Mouse (Mus musculus): ENCODE measurements at regions not wholly inside any gene's neighbourhood (a gene's known extent, or its start where the extent isn't known, plus 50 kb on each side); places are given as distances from the start of the nearest gene placed in this dataset.

DNA sequence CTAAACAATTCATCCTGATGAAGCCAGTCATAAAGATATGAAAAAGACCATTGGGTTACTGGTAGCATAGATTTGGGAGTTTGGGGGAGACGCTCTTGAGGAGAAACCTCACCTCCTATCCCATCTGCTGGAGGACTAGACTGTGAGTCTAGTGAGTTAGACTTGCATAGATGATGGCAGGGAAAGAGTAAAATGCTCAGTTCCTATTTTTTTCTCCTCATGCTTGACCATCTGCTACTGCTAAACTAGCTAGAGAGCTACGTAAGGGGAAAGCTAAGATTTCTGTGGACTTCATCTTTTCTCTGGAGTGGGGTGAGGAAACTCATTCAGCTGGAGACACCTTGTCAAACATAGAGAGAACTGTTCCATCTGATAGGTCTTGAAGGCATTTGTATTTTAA, 118.4 kb upstream of the Gnao1 start:
- Histone ChIP-seq H3K9me3 (replicated peaks; ENCODE audit: control insufficient read depth, low read length) (no peaks in the 10 kb centered on the region), H3K9ac (replicated peaks; ENCODE audit: low read depth, low read length) (no peak overlapping the region), H3K4me2 (ENCODE audit: low read depth, low read length) (no peak overlapping the region), H3K36me3 (replicated peaks; ENCODE audit: control insufficient read depth, insufficient read depth, low read length) (no peaks in the 10 kb centered on the region), H3K27me3 (ENCODE audit: control insufficient read depth, insufficient read depth, low read length) (no peaks in the 10 kb centered on the region), H3K27ac (ENCODE audit: low read depth) (no peak overlapping the region), H3K4me3 (ENCODE audit: low read depth, low read length) (no peak overlapping the region), H3K4me1 (ENCODE audit: control insufficient read depth, insufficient read depth) (no peaks in the 10 kb centered on the region)
- WGBS, result 92% methylated on average over 2 of the region's 2 CpGs
- DNase-seq (ENCODE audit: low spot score) (no peak), ATAC-seq (ENCODE audit: insufficient read depth, low read depth) (no peak)
- TF ChIP-seq EP300 (IDR thresholded peaks at IDR 0.05; ENCODE audit: low read depth) (no peak), CTCF (IDR thresholded peaks at IDR 0.05; ENCODE audit: low read depth) (no peak)

DNA sequence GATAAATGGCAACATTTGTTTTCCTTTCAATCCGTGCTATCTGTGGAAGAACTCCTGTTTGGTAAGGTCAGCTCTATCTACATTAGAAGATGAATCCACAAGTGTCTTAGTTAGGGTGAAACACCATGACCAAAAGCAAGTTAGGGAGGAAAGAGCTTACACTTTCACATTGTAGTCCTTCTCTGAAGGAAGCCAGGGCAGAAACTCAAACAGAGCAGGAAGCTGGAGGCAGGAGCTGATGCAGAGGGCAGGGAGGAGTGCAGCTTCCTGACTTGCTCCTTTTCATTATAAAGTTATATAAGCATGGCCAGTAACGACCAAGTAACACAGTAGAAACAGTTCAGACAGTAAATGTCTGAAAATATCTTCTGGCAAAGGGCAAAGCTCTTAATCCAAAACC, 117.9 kb upstream of the Gnao1 start:
- WGBS, result 58% methylated on average over 2 of the region's 2 CpGs
- H3K4me1 ChIP-seq (ENCODE audit: control insufficient read depth, insufficient read depth), result no peaks in the 10 kb centered on the region
- no peak for ATAC-seq (ENCODE audit: insufficient read depth, low read depth)

DNA sequence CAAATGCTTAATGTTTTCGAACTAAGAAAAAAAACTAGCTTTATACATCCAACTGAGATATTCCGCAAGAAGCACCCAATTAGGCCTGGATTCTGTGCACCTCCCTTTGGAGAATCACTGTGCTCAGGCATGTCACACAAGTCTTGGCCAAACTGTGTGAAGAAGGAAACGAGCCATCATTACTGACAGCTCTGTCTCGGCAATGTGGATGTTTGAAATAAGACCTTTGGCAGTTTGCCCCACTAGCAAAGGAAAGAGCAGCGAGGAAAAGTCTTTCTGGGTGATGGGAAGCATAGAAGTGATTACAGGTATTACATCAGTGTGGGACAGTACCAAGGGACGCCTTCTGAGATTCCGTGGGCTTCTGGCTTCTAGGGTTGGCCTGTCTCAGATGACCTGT, 112.6 kb upstream of the Gnao1 start:
- Histone ChIP-seq H3K36me3 (replicated peaks; ENCODE audit: control insufficient read depth, insufficient read depth, low read length) (no peaks in the 10 kb centered on the region), H3K27me3 (ENCODE audit: control insufficient read depth, insufficient read depth, low read length) (no peaks in the 10 kb centered on the region), H3K4me3 (ENCODE audit: low read depth, low read length) (no peak overlapping the region), H3K9me3 (replicated peaks; ENCODE audit: control insufficient read depth, low read length) (no peaks in the 10 kb centered on the region), H3K9ac (replicated peaks; ENCODE audit: low read depth, low read length) (no peak overlapping the region), H3K27ac (ENCODE audit: low read depth) (no peak overlapping the region), H3K4me2 (ENCODE audit: low read depth, low read length) (no peak overlapping the region), H3K4me1 (ENCODE audit: control insufficient read depth, insufficient read depth) (no peaks in the 10 kb centered on the region)
- WGBS, result 34% methylated on average over 7 of the region's 7 CpGs
- TF ChIP-seq CTCF (IDR thresholded peaks at IDR 0.05; ENCODE audit: low read depth) (no peak), EP300 (IDR thresholded peaks at IDR 0.05; ENCODE audit: low read depth) (no peak)
- DNase-seq (ENCODE audit: low spot score), result no peak
- ATAC-seq (ENCODE audit: insufficient read depth, low read depth), result no peak

More for the DNA sequence above, 117.9 kb upstream of the Gnao1 start:
- Histone ChIP-seq H3K4me3 (ENCODE audit: low read depth, low read length) (no peak overlapping the region), H3K27me3 (ENCODE audit: control insufficient read depth, insufficient read depth, low read length) (no peaks in the 10 kb centered on the region), H3K4me2 (ENCODE audit: low read depth, low read length) (no peak overlapping the region), H3K36me3 (replicated peaks; ENCODE audit: control insufficient read depth, insufficient read depth, low read length) (no peaks in the 10 kb centered on the region), H3K9ac (replicated peaks; ENCODE audit: low read depth, low read length) (no peak overlapping the region), H3K27ac (ENCODE audit: low read depth) (no peak overlapping the region), H3K9me3 (replicated peaks; ENCODE audit: control insufficient read depth, low read length) (no peaks in the 10 kb centered on the region)
- TF ChIP-seq CTCF (IDR thresholded peaks at IDR 0.05; ENCODE audit: low read depth) (no peak), EP300 (IDR thresholded peaks at IDR 0.05; ENCODE audit: low read depth) (no peak)
- no peak for DNase-seq (ENCODE audit: low spot score)

DNA sequence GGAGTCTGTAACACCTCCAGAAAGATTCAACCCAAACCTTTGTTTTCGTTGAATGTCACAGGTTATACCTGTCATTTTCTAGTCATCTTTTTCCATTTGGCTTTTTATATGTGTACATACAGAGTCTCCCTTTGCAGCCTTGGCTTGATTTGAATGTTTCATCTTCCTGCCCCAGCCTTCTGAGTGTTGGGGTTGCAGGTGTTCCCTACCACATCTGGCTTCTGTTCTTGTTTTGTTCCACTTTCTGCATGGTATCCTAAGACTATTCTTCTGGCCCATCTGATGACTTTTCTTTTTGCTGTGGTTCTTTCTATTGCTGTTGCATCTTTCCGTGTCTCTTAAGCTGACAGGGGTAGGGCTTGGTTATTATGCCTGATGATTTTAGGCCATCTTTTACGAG, 111.3 kb upstream of the Gnao1 start:
- Histone ChIP-seq H3K27ac (ENCODE audit: low read depth) (no peak overlapping the region), H3K4me2 (ENCODE audit: low read depth, low read length) (no peak overlapping the region), H3K9ac (replicated peaks; ENCODE audit: low read depth, low read length) (no peak overlapping the region), H3K9me3 (replicated peaks; ENCODE audit: control insufficient read depth, low read length) (no peaks in the 10 kb centered on the region), H3K4me1 (ENCODE audit: control insufficient read depth, insufficient read depth) (no peaks in the 10 kb centered on the region), H3K4me3 (ENCODE audit: low read depth, low read length) (no peak overlapping the region), H3K27me3 (ENCODE audit: control insufficient read depth, insufficient read depth, low read length) (no peaks in the 10 kb centered on the region), H3K36me3 (replicated peaks; ENCODE audit: control insufficient read depth, insufficient read depth, low read length) (no peaks in the 10 kb centered on the region)
- no peak for DNase-seq (ENCODE audit: low spot score)
- WGBS, result 88% methylated on average over 3 of the region's 3 CpGs
- ATAC-seq (ENCODE audit: insufficient read depth, low read depth), result no peak
- TF ChIP-seq EP300 (IDR thresholded peaks at IDR 0.05; ENCODE audit: low read depth) (no peak), CTCF (IDR thresholded peaks at IDR 0.05; ENCODE audit: low read depth) (no peak)

DNA sequence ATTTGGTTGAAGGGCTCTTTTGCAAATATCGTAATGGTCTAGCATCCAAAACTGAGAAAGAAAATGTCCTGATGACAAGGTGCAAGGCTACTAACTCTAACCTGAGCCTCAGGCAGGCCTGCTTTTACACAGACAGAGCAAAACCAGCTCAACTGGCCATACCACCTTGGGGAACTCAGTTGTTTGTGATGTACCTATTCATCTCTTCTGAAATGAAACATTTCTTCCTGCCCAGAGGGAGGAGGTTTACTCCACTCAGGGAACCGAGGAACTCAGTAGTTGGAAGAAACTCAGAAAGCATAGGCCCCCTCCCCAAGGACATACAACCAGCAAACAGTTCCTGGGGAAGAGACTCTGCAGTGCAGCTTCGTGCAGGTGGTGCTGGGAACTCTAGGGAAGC, 108.4 kb upstream of the Gnao1 start:
- Histone ChIP-seq H3K27ac (ENCODE audit: low read depth) (no peak overlapping the region), H3K36me3 (replicated peaks; ENCODE audit: control insufficient read depth, insufficient read depth, low read length) (no peaks in the 10 kb centered on the region), H3K4me1 (ENCODE audit: control insufficient read depth, insufficient read depth) (no peaks in the 10 kb centered on the region), H3K27me3 (ENCODE audit: control insufficient read depth, insufficient read depth, low read length) (no peaks in the 10 kb centered on the region), H3K9ac (replicated peaks; ENCODE audit: low read depth, low read length) (no peak overlapping the region), H3K4me3 (ENCODE audit: low read depth, low read length) (no peak overlapping the region), H3K9me3 (replicated peaks; ENCODE audit: control insufficient read depth, low read length) (no peaks in the 10 kb centered on the region), H3K4me2 (ENCODE audit: low read depth, low read length) (no peak overlapping the region)
- TF ChIP-seq EP300 (IDR thresholded peaks at IDR 0.05; ENCODE audit: low read depth) (no peak), CTCF (IDR thresholded peaks at IDR 0.05; ENCODE audit: low read depth) (no peak)
- DNase-seq (ENCODE audit: low spot score) (no peak), ATAC-seq (ENCODE audit: insufficient read depth, low read depth) (no peak)
- 71% methylated on average over 3 of the region's 3 CpGs for WGBS

DNA sequence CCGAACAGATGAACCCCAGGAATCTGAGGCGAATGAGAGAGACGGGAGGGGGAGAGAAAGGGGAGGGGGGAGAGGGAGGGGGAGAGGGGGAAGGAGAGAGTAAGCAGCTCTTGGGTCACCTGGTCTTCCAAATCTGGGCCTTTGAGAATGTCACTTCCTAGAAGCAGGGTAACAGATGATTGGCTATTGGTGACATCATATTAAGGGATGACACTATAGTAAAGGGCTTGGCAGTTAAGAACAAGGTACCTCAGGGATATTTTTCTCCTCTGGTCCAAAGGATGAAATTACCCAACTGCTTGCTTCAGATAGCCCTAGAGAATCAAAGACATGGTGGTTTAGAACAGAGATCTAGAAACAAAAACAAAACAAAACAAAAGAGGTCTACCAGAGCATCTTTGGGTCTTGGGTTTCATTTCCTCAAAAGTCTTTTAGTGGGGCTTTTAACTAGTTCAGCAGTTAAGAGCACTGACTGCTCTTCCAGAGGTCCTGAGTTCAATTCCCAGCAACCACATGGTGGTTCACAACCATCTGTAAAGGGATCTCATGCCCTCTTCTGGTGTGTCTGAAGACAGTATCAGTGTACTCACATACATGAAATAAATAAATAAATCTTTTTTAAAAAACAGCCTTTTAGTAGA, 97.6 kb upstream of the Gnao1 start:
- Histone ChIP-seq H3K27ac (ENCODE audit: low read depth) (no peak overlapping the region), H3K36me3 (replicated peaks; ENCODE audit: control insufficient read depth, insufficient read depth, low read length) (no peaks in the 10 kb centered on the region), H3K27me3 (ENCODE audit: control insufficient read depth, insufficient read depth, low read length) (no peaks in the 10 kb centered on the region), H3K9ac (replicated peaks; ENCODE audit: low read depth, low read length) (no peak overlapping the region), H3K4me3 (ENCODE audit: low read depth, low read length) (no peak overlapping the region), H3K4me1 (ENCODE audit: control insufficient read depth, insufficient read depth) (no peaks in the 10 kb centered on the region), H3K4me2 (ENCODE audit: low read depth, low read length) (no peak overlapping the region), H3K9me3 (replicated peaks; ENCODE audit: control insufficient read depth, low read length) (no peaks in the 10 kb centered on the region)
- DNase-seq (ENCODE audit: low spot score), result no peak
- WGBS, result 86% methylated on average over 3 of the region's 3 CpGs
- TF ChIP-seq CTCF (IDR thresholded peaks at IDR 0.05; ENCODE audit: low read depth) (no peak), EP300 (IDR thresholded peaks at IDR 0.05; ENCODE audit: low read depth) (no peak)
- no peak for ATAC-seq (ENCODE audit: insufficient read depth, low read depth)

Measured in heart, postnatal 0 days (tissue).